Mouse (Mus musculus): Measurements from ENCODE around the gene Tex19.1. TPM values are rescaled to one million over a fixed set of nuclear protein-coding genes. Genes with fewer than 3 reads are reported as not detected.

The Tex19.1 gene
- total and polyA plus RNA-seq, 2 experiments from 2014 or later, result not detected

GRCm38 (mm10) chr11:121129616-121130015 is 16.3 kb upstream of the Tex19.1 start:
- no peaks in the 10 kb centered on the region for H3K9me3 ChIP-seq (ENCODE audit: low read length)
- no peak overlapping the region for H3K27ac ChIP-seq (ENCODE audit: low read depth, low read length)
- DNase-seq (ENCODE audit: low spot score) (no peak), ATAC-seq (ENCODE audit: low FRiP score) (no peak)
- H3K36me3 ChIP-seq (ENCODE audit: insufficient read depth, low read length), result no peaks in the 10 kb centered on the region
- no peaks in the 10 kb centered on the region for H3K27me3 ChIP-seq (ENCODE audit: insufficient read depth, low read length)
- no peak overlapping the region for H3K4me2 ChIP-seq (ENCODE audit: low read depth, low read length, poor library complexity, severe bottlenecking)
- WGBS, result 68% methylated on average over 1 of the region's 1 CpGs
- no peaks in the 10 kb centered on the region for H3K4me1 ChIP-seq (ENCODE audit: insufficient read depth, low read length)
- no peak for TF ChIP-seq CTCF (IDR thresholded peaks at IDR 0.05)
- H3K4me3 ChIP-seq (ENCODE audit: low read depth, low read length), result no peak overlapping the region
- no peak overlapping the region for H3K9ac ChIP-seq (replicated peaks; ENCODE audit: low read length, poor library complexity, severe bottlenecking)

- no peaks in the 10 kb centered on the region for H3K9me3 ChIP-seq (ENCODE audit: low read length)
- H3K4me2 ChIP-seq (ENCODE audit: low read depth, low read length, poor library complexity, severe bottlenecking), result no peak overlapping the region
- H3K36me3 ChIP-seq (ENCODE audit: insufficient read depth, low read length), result no peaks in the 10 kb centered on the region
- no peak overlapping the region for H3K9ac ChIP-seq (replicated peaks; ENCODE audit: low read length, poor library complexity, severe bottlenecking)
- H3K27ac ChIP-seq (ENCODE audit: low read depth, low read length), result no peak overlapping the region
- no peaks in the 10 kb centered on the region for H3K27me3 ChIP-seq (ENCODE audit: insufficient read depth, low read length)
- TF ChIP-seq CTCF (IDR thresholded peaks at IDR 0.05), result no peak
- no peak for ATAC-seq (ENCODE audit: low FRiP score)
- H3K4me1 ChIP-seq (ENCODE audit: insufficient read depth, low read length), result no peaks in the 10 kb centered on the region
- no peak for DNase-seq (ENCODE audit: low spot score)
- WGBS, result 70% methylated on average over 1 of the region's 1 CpGs
- H3K4me3 ChIP-seq (ENCODE audit: low read depth, low read length), result no peak overlapping the region
Observed at GRCm38 (mm10) chr11:121134600-121134999, 11.3 kb upstream of the Tex19.1 start.

- H3K9me3 ChIP-seq (ENCODE audit: low read length), result no peaks in the 10 kb centered on the region
- WGBS, result 89% methylated on average over 5 of the region's 5 CpGs
- no peak overlapping the region for H3K4me2 ChIP-seq (ENCODE audit: low read depth, low read length, poor library complexity, severe bottlenecking)
- no peak overlapping the region for H3K4me3 ChIP-seq (ENCODE audit: low read depth, low read length)
- no peak for ATAC-seq (ENCODE audit: low FRiP score)
- H3K27me3 ChIP-seq (ENCODE audit: insufficient read depth, low read length), result no peaks in the 10 kb centered on the region
- no peak overlapping the region for H3K9ac ChIP-seq (replicated peaks; ENCODE audit: low read length, poor library complexity, severe bottlenecking)
- no peaks in the 10 kb centered on the region for H3K4me1 ChIP-seq (ENCODE audit: insufficient read depth, low read length)
- H3K27ac ChIP-seq (ENCODE audit: low read depth, low read length), result no peak overlapping the region
- no peak for TF ChIP-seq CTCF (IDR thresholded peaks at IDR 0.05)
- DNase-seq (ENCODE audit: low spot score), result no peak
- H3K36me3 ChIP-seq (ENCODE audit: insufficient read depth, low read length), result no peaks in the 10 kb centered on the region
Observed at GRCm38 (mm10) chr11:121137682-121138081, 8.3 kb upstream of the Tex19.1 start.

- Histone ChIP-seq H3K4me1 (ENCODE audit: insufficient read depth, low read length) (no peaks in the 10 kb centered on the region), H3K36me3 (ENCODE audit: insufficient read depth, low read length) (no peaks in the 10 kb centered on the region), H3K4me3 (ENCODE audit: low read depth, low read length) (no peak overlapping the region), H3K9me3 (ENCODE audit: low read length) (no peaks in the 10 kb centered on the region), H3K9ac (replicated peaks; ENCODE audit: low read length, poor library complexity, severe bottlenecking) (no peak overlapping the region), H3K4me2 (ENCODE audit: low read depth, low read length, poor library complexity, severe bottlenecking) (no peak overlapping the region), H3K27ac (ENCODE audit: low read depth, low read length) (no peak overlapping the region), H3K27me3 (ENCODE audit: insufficient read depth, low read length) (no peaks in the 10 kb centered on the region)
- TF ChIP-seq CTCF (IDR thresholded peaks at IDR 0.05), result peak; percentile 12; the same call in 1 of the 2 replicates
- ATAC-seq (ENCODE audit: low FRiP score) (no peak), DNase-seq (ENCODE audit: low spot score) (no peak)
- 53% methylated on average over 6 of the region's 6 CpGs for WGBS
Observed at GRCm38 (mm10) chr11:121138732-121139131, 7.2 kb upstream of the Tex19.1 start.

- H3K9ac ChIP-seq (replicated peaks; ENCODE audit: low read length, poor library complexity, severe bottlenecking), result no peak overlapping the region
- no peak for TF ChIP-seq CTCF (IDR thresholded peaks at IDR 0.05)
- WGBS, result 80% methylated on average over 9 of the region's 9 CpGs
Observed at GRCm38 (mm10) chr11:121143325-121144015, 2.5 kb upstream of the Tex19.1 start.

GRCm38 (mm10) chr11:121148193-121148592 is 2.2 kb downstream of the Tex19.1 start:
- Histone ChIP-seq H3K4me3 (ENCODE audit: low read depth, low read length) (no peak overlapping the region), H3K4me2 (ENCODE audit: low read depth, low read length, poor library complexity, severe bottlenecking) (no peak overlapping the region), H3K9ac (replicated peaks; ENCODE audit: low read length, poor library complexity, severe bottlenecking) (no peak overlapping the region), H3K27me3 (ENCODE audit: insufficient read depth, low read length) (no peaks in the 10 kb centered on the region), H3K9me3 (ENCODE audit: low read length) (no peaks in the 10 kb centered on the region), H3K27ac (ENCODE audit: low read depth, low read length) (no peak overlapping the region), H3K36me3 (ENCODE audit: insufficient read depth, low read length) (no peaks in the 10 kb centered on the region), H3K4me1 (ENCODE audit: insufficient read depth, low read length) (no peaks in the 10 kb centered on the region)
- TF ChIP-seq CTCF (IDR thresholded peaks at IDR 0.05), result peak; percentile 23
- no peak for ATAC-seq (ENCODE audit: low FRiP score)
- no peak for DNase-seq (ENCODE audit: low spot score)
- WGBS, result 90% methylated on average over 3 of the region's 3 CpGs

More at GRCm38 (mm10) chr11:121143325-121144015, 2.5 kb upstream of the Tex19.1 start:
- H3K4me1 ChIP-seq (ENCODE audit: insufficient read depth, low read length), result no peaks in the 10 kb centered on the region
- H3K4me2 ChIP-seq (ENCODE audit: low read depth, low read length, poor library complexity, severe bottlenecking), result no peak overlapping the region
- H3K4me3 ChIP-seq (ENCODE audit: low read depth, low read length), result no peak overlapping the region
- H3K36me3 ChIP-seq (ENCODE audit: insufficient read depth, low read length), result no peaks in the 10 kb centered on the region
- H3K27ac ChIP-seq (ENCODE audit: low read depth, low read length), result no peak overlapping the region
- no peak for DNase-seq (ENCODE audit: low spot score)
- H3K9me3 ChIP-seq (ENCODE audit: low read length), result no peaks in the 10 kb centered on the region
- no peaks in the 10 kb centered on the region for H3K27me3 ChIP-seq (ENCODE audit: insufficient read depth, low read length)
- ATAC-seq (ENCODE audit: low FRiP score), result no peak

Measured in midbrain, postnatal 0 days (tissue).